Mouse (Mus musculus): ENCODE data around the gene BC005624. TPM values are rescaled to one million over a fixed set of nuclear protein-coding genes. Genes with fewer than 3 reads are reported as not detected.
"Not testable (repeated sequence)": the region's sequence is repeated elsewhere in the genome, so short reads cannot be mapped to it uniquely, and the experiment has no call there.

Gene BC005624
- polyA plus RNA-seq, 1 experiment from 2014 or later: 49.6 TPM

- DNase-seq (ENCODE audit: low read depth, low spot score): no peak
- no peaks in the 10 kb centered on the region for H3K27me3 ChIP-seq
- CTCF ChIA-PET: interaction anchor here (1.6 kb wide), 1 partner anchor 9 kb away, joined by 6 read pairs; no protein-coding TSS in a partner anchor
- no peak for ATAC-seq
- no peak for TF ChIP-seq CTCF (IDR thresholded peaks at IDR 0.05)
- POLR2A ChIA-PET: interaction anchor here (0.6 to 1.4 kb wide), 2 partner anchors 10 to 266 kb away, joined by 3 read pairs; no protein-coding TSS in a partner anchor
- in situ Hi-C loops (cut with MboI; ENCODE audit: low pct_unique_long_range_greater_than_20kb): no loop called here
These were observed 29.6 kb downstream of the BC005624 start for GRCm38 (mm10) chr2:30952457-30952823.

- in situ Hi-C loops (cut with MboI; ENCODE audit: low pct_unique_long_range_greater_than_20kb): loop anchor here (25.0 kb wide), 1 partner anchor 330 kb away; no protein-coding TSS in a partner anchor
- no peaks in the 10 kb centered on the region for H3K27me3 ChIP-seq
- DNase-seq (ENCODE audit: low read depth, low spot score): no peak
- ChIA-PET POLR2A (no interaction called here), CTCF (interaction anchor here (0.8 to 1.9 kb wide), 5 partner anchors 8 to 96 kb away, joined by 3 to 8 read pairs (median 5); partner anchors contain the start of gene Tor1b)
- no peak for ATAC-seq
- TF ChIP-seq CTCF (IDR thresholded peaks at IDR 0.05): peak; percentile 88
These were observed 39.4 kb downstream of the BC005624 start for GRCm38 (mm10) chr2:30942603-30943011.

DNA sequence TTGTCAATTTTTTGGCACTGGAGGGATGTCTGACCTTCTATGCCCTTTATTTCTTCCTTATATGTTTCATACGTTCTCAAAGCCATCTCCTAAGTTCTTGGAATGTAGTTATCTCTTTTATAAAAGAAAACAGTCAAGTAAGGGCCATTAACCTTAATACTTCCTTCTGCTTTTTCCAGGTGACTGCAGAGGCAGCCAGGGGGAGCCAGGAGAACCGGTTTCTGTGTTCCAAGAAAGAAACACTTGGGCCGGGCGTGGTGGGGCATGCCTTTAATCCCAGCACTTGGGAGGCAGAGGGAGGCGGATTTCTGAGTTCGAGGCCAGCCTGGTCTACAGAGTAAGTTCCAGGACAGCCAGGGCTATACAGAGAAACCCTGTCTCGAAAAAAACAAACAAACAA lies 39.9 kb downstream of the BC005624 start:
- H3K27me3 ChIP-seq; DNase-seq (ENCODE audit: low read depth, low spot score); ATAC-seq; POLR2A ChIA-PET: not testable (repeated sequence)
- CTCF ChIA-PET: interaction anchor here (1.4 to 1.9 kb wide), 3 partner anchors 8 to 13 kb away, joined by 3 to 8 read pairs (median 5); no protein-coding TSS in a partner anchor
- in situ Hi-C loops (cut with MboI; ENCODE audit: low pct_unique_long_range_greater_than_20kb): loop anchor here (25.0 kb wide), 1 partner anchor 330 kb away; no protein-coding TSS in a partner anchor

DNA sequence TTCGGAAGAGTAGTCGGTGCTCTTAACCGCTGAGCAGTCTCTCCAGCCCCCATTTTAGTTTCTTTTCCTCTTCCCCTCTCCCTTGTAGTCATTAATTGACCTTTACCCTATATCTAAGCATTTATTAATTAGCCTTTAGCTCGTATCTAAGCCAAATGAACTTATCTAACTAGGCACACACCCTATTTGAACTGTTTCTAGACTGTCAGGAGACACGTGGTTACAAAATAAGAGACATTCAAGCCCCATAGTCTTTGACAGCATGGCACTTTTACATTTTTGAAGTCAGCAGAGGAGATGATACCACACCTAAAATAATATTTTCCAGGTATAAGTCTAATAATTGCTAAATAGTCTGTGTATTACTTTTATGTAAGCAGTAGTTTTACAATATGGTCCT lies 40.4 kb downstream of the BC005624 start:
- CTCF ChIA-PET: interaction anchor here (1.0 kb wide), 1 partner anchor 9 kb away, joined by 3 read pairs; no protein-coding TSS in a partner anchor
- in situ Hi-C loops (cut with MboI; ENCODE audit: low pct_unique_long_range_greater_than_20kb): loop anchor here (25.0 kb wide), 1 partner anchor 329 kb away; no protein-coding TSS in a partner anchor
- no peaks in the 10 kb centered on the region for H3K27me3 ChIP-seq
- DNase-seq (ENCODE audit: low read depth, low spot score) (no peak), ATAC-seq (no peak)
- POLR2A ChIA-PET: no interaction called here
- TF ChIP-seq CTCF (IDR thresholded peaks at IDR 0.05): no peak

DNA sequence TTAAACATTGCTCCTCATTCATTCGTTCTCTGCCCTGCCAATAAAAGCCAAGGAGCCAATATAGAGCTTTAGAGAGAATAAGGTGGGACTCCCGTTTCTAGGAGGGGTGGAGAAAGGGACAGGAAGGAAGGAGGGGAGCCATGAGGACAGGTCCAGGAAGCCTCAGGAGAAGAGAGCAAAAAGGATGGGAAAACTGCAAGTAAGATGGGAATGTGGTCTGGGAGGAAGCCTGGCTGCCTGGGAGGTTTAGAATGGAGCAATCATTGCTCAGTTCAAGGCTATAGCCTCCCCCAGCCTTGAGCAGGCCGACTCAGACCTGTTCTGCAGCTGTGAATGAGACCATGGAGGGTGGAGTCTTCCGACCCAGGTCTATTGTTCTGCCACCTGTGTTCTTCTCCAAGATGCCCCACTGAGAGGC lies 43.4 kb downstream of the BC005624 start:
- no peak for DNase-seq (ENCODE audit: low read depth, low spot score)
- no peaks in the 10 kb centered on the region for H3K27me3 ChIP-seq
- no peak for TF ChIP-seq CTCF (IDR thresholded peaks at IDR 0.05)
- no peak for ATAC-seq
- ChIA-PET CTCF (interaction anchor here (1.1 to 1.6 kb wide), 2 partner anchors 9 to 26 kb away, joined by 3 to 4 read pairs; partner anchors contain the start of gene Ptges), POLR2A (no interaction called here)
- in situ Hi-C loops (cut with MboI; ENCODE audit: low pct_unique_long_range_greater_than_20kb): loop anchor here (10.0 to 25.0 kb wide), 2 partner anchors 224 to 326 kb away; no protein-coding TSS in a partner anchor

- ATAC-seq (no peak), DNase-seq (ENCODE audit: low read depth, low spot score) (no peak)
- ChIA-PET CTCF (interaction anchor here (1.1 kb wide), 1 partner anchor 9 kb away, joined by 3 read pairs; the partner anchor contains the start of gene Ptges), POLR2A (no interaction called here)
- in situ Hi-C loops (cut with MboI; ENCODE audit: low pct_unique_long_range_greater_than_20kb): loop anchor here (10.0 to 25.0 kb wide), 2 partner anchors 223 to 325 kb away; no protein-coding TSS in a partner anchor
- no peak for TF ChIP-seq CTCF (IDR thresholded peaks at IDR 0.05)
- H3K27me3 ChIP-seq: no peaks in the 10 kb centered on the region
These were observed 44.3 kb downstream of the BC005624 start for GRCm38 (mm10) chr2:30937731-30938130.

DNA sequence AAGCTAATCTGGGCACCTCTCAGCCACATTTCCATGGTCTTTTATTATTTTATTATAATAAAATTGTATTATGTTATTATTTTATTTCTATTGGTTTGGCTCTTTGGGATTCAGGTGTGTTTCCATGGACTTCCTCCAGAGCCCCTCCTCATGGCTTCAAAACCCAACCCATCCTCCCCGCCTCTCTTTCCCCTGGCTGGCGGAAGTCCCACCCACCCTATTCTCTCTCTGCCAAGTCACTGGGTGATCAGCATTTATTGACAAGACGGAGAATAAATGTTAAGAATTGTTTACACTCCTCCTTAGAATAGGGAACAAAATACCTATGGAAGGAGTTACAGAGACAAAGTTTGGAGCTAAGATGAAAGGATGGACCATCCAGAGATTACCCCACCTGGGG lies 45.2 kb downstream of the BC005624 start:
- POLR2A ChIA-PET: no interaction called here

DNA sequence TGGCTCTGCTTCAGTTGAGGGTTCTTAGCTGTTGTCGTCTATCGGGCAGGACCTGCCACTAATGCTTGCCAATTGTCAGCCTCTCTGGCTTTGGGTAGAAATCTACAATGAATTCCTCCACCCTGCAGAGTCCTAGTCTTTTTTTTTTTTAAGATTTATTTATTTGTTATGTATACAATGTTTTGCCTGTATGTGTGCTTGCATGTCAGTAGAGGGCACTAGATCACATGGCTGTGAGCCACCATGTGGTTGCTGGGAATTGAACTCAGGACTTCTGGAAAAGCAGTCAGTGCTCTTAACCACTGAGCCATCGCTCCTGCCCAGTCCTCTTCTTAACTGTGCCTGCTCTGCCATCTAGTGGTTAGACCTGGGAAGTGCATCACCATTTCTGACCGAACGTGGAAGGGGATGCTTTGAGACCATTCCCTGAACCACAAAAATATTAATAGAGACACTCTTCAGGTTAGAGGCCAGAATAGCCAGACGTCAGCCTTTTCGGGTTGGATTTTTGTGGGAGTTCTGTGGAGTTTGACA lies 48.0 kb downstream of the BC005624 start:
- DNase-seq (ENCODE audit: low read depth, low spot score): no peak
- no peaks in the 10 kb centered on the region for H3K27me3 ChIP-seq
- in situ Hi-C loops (cut with MboI; ENCODE audit: low pct_unique_long_range_greater_than_20kb): loop anchor here (5.0 to 25.0 kb wide), 5 partner anchors 42 to 497 kb away; no protein-coding TSS in a partner anchor
- POLR2A ChIA-PET: interaction anchor here (0.6 to 1.1 kb wide), 3 partner anchors 43 to 934 kb away, joined by 3 read pairs; no protein-coding TSS in a partner anchor
- ATAC-seq: no peak
- CTCF ChIA-PET: interaction anchor here (0.8 to 2.3 kb wide), 10 partner anchors 9 to 139 kb away, joined by 3 to 8 read pairs (median 4); no protein-coding TSS in a partner anchor
- TF ChIP-seq CTCF (IDR thresholded peaks at IDR 0.05): no peak

More for the DNA sequence above, 45.2 kb downstream of the BC005624 start:
- no peak for TF ChIP-seq CTCF (IDR thresholded peaks at IDR 0.05)
- CTCF ChIA-PET: no interaction called here
- ATAC-seq (no peak), DNase-seq (ENCODE audit: low read depth, low spot score) (no peak)
- H3K27me3 ChIP-seq: no peaks in the 10 kb centered on the region
- in situ Hi-C loops (cut with MboI; ENCODE audit: low pct_unique_long_range_greater_than_20kb): loop anchor here (10.0 to 25.0 kb wide), 2 partner anchors 222 to 325 kb away; no protein-coding TSS in a partner anchor

DNA sequence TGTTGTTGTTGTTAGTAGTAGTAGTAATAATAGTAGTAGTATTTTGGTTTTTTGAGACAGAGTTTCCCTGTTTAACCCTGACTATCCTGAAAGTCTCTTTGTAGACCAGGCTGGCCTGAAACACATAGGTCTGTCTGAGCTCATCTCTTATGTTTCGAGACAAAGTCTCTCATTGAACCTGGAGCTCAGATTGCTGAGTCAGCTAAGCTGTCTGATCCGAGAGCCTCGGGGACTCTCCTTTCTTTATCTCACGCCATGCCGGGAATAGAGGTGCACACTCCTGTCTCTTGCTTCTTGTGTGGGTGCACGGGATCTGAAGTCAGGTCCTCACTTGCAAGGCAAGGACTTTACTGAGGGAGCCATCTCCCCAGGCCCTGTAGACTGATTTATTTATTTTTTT lies 49.0 kb downstream of the BC005624 start:
- CTCF ChIA-PET: interaction anchor here (1.2 to 2.3 kb wide), 3 partner anchors 9 to 14 kb away, joined by 3 to 8 read pairs (median 6); no protein-coding TSS in a partner anchor
- ATAC-seq: no peak
- no peak for DNase-seq (ENCODE audit: low read depth, low spot score)
- H3K27me3 ChIP-seq: no peaks in the 10 kb centered on the region
- POLR2A ChIA-PET: interaction anchor here (1.1 kb wide), 1 partner anchor 109 kb away, joined by 3 read pairs; no protein-coding TSS in a partner anchor
- in situ Hi-C loops (cut with MboI; ENCODE audit: low pct_unique_long_range_greater_than_20kb): loop anchor here (5.0 to 25.0 kb wide), 5 partner anchors 41 to 496 kb away; no protein-coding TSS in a partner anchor
- no peak for TF ChIP-seq CTCF (IDR thresholded peaks at IDR 0.05)

DNA sequence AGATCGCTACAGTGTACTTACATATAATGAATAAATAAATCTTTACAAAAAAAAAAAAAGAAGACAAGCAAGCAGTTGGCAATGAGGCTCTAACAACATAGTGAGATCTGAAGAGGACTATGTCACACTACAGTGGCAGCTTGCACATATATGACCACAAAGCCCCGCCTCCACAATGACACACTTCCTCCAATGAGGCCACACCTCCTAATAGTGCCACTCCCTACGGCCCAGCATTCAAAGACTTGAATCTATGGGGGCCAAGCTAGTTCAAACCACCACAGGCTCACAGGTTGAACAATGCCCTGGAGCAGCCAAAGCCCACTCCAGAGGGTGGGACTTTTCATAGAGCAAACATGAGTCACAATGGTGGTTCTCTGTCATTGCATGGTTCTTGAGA lies 50.1 kb downstream of the BC005624 start:
- DNase-seq (ENCODE audit: low read depth, low spot score) (no peak), ATAC-seq (no peak)
- CTCF ChIA-PET: no interaction called here
- in situ Hi-C loops (cut with MboI; ENCODE audit: low pct_unique_long_range_greater_than_20kb): loop anchor here (5.0 to 25.0 kb wide), 5 partner anchors 40 to 495 kb away; no protein-coding TSS in a partner anchor
- no peak for TF ChIP-seq CTCF (IDR thresholded peaks at IDR 0.05)
- H3K27me3 ChIP-seq: no peaks in the 10 kb centered on the region
- POLR2A ChIA-PET: interaction anchor here (0.7 to 0.9 kb wide), 2 partner anchors 11 to 64 kb away, joined by 3 to 4 read pairs; no protein-coding TSS in a partner anchor

DNA sequence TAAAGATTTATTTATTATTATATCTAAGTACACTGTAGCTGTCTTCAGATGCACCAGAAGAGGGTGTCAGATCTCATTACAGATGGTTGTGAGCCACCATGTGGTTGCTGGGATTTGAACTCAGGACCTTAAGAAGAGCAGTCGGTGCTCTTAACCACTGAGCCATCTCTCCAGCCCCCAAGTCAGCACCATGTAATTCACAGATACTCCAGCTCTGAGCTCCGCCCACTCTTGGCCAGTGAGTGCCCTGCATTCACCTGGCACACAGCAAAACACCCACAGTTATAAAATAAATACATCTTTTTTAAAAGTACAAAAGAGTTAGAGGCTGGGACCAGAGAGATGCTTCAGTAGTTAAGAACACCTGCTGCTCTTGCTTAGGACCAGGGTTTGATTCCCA lies 51.2 kb downstream of the BC005624 start:
- H3K27me3 ChIP-seq; ATAC-seq; POLR2A ChIA-PET; CTCF ChIA-PET; DNase-seq (ENCODE audit: low read depth, low spot score): not testable (repeated sequence)
- in situ Hi-C loops (cut with MboI; ENCODE audit: low pct_unique_long_range_greater_than_20kb): loop anchor here (5.0 to 25.0 kb wide), 5 partner anchors 39 to 494 kb away; no protein-coding TSS in a partner anchor
